Mouse (Mus musculus): Measurements from ENCODE around the gene Rab1a.
"Not testable (repeated sequence)": the region's sequence is repeated elsewhere in the genome, so short reads cannot be mapped to it uniquely, and the experiment has no call there.

GRCm38 (mm10) chr11:20221671-20222070 is 20.4 kb downstream of the Rab1a start:
- TF ChIP-seq CTCF (IDR thresholded peaks at IDR 0.05; ENCODE audit: control insufficient read depth, insufficient read depth, insufficient read length); USF1 (IDR thresholded peaks at IDR 0.05; ENCODE audit: low read depth); MYOD1 (IDR thresholded peaks at IDR 0.05; ENCODE audit: control insufficient read depth, insufficient read length, low read depth); MYOG (IDR thresholded peaks at IDR 0.05; ENCODE audit: control insufficient read depth, extremely low read depth, insufficient read length): not testable (repeated sequence)
